Mouse (Mus musculus) splenic B cell, adult 2 months (primary cell): ENCODE data around the gene Olfr523.

ENCODE experiments used
- DNase-seq: peaks from one replicate; pipeline ENCODE4 v3.0.0-alpha.2; 2011; ENCODE audit warnings: low read depth, low spot score
- H3K27me3 ChIP-seq: 2 replicates; pipeline ENCODE4 v1.6.1; 2012; ENCODE audit warnings: mild to moderate bottlenecking, low read length, moderate library complexity, mixed read lengths; ENCODE audit not compliant: control insufficient read depth, poor library complexity, insufficient read depth, severe bottlenecking
- H3K36me3 ChIP-seq: 2 replicates; pipeline ENCODE4 v1.6.1; 2012; ENCODE audit warnings: mild to moderate bottlenecking, low read length, moderate library complexity, mixed read lengths; ENCODE audit not compliant: control insufficient read depth, poor library complexity, insufficient read depth, severe bottlenecking

The Olfr523 gene

DNA sequence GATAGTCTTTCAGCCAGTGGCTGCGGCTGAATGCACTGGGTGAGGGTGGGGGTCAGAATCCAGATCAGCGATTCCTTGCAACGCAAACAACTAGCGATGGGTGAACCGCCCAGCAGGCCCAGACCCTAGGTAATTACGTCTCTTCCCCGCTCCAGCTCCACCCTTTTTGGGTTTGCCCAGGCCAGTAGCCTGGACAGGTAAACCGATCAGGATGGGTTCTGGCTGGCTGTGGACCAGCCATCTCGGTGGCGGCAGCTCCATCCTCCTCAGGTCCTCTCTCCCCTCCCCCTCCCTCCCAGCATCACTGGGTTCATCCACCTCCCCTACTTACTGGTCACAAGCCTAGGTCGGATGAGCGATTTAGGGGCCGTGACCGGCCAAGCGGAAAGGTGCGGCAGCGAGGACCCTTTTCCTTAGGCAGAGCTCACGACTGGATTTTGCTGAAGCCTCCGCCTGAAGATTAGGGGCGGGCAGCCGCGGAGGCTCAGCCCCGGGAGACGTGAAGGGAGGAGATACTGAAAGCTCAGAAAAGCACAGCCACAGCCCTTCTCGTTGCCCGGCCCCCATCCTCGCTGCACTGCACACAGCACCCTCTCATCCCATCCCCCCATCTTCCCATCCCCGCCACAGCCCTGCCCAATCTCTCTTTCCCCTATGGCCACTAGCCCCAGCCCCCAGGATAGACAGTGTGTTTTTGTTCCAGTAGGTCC is 18.6 kb upstream of the Olfr523 start, which contains the start of gene Sprn:
TSS of gene Sprn (minus strand) at position 660 of the 710 bp plus-strand sequence.
- no peaks in the 10 kb centered on the region; the same call in none of the 2 replicates for H3K36me3 ChIP-seq
- no peaks in the 10 kb centered on the region for H3K27me3 ChIP-seq
- DNase-seq: no peak

DNA sequence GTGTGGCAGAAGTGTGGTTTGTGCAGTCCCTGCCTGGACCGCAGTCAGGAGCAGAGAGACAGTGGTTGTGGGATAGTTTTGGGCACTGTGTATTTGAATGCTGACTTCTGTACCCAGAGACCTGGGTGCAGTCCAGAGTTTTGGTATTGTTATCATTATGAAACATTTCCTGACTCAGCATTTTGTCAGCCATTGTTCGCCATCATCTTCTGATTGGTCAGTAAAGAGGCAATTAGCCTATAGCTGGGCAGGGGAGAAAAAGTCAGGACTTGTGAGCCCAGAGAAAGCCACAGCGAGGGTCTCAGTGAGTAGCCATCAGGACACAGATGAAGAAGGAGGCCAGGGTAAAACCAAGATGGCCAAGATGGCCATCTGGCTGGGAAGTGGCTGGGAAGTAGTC is 12.7 kb upstream of the Olfr523 start:
- H3K27me3 ChIP-seq: no peaks in the 10 kb centered on the region
- H3K36me3 ChIP-seq: no peaks in the 10 kb centered on the region
- DNase-seq: no peak

DNA sequence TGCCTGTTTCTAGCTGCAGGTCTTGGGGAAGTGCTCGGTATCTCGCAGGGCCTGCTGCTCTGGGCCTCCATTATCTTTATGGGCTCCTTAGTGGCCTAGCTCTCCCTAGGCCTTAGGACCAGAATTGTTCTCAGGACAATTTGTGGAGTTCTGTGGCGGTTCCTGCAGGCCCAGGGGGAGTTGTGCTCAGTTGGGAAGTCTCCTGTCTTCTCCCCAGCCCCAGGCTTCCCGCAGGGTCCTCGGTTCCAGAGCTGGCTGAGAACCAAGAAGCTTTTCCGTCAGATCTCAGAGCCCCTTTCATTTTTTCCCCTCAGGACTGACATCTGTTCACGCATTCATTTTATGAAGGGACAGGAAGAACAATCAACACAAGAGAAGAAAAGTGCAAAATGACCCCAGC is 8.4 kb upstream of the Olfr523 start, which contains the start of gene Olfr522:
TSS of gene Olfr522 (minus strand) at position 101 of the 400 bp plus-strand sequence.
- Histone ChIP-seq H3K27me3 (no peaks in the 10 kb centered on the region), H3K36me3 (no peaks in the 10 kb centered on the region)
- DNase-seq: no peak

DNA sequence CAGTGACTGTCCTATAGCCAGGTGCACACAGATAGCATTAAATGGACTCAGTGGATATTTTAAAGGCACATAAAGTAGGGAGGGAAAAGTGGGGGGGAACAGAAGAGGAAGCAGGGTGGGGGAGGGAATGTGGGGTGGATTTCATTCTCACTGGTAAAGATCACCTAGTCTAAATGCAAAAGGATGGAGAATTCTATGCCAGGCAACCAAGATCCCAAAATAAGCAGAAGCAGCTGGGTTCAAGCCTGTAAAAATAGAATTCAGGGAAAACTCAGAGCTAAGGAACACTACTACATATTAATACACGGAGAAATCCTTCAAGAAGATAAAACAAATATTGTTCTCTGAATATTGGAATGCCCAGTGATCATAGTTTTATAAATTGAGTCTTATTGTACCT is 5.1 kb upstream of the Olfr523 start:
- no peaks in the 10 kb centered on the region for H3K27me3 ChIP-seq
- DNase-seq: no peak

DNA sequence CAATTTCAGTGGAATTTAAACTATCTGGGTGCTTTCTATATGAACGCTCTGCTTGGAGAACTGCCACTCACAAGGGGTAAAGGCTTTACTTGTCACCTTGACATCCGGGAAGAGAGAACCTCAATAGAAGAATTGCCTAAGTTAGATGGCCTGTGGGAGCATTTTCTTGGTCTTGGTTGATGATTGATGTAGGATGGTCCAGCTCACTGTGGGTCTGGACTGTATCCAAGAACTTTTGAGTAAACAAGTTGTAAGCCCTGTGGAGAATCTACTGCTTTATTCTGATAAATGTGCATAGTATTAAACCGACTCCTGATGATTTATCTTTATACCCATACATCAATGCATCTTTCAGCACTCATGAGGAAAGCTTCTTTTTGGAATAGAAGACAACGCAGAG is 3.6 kb upstream of the Olfr523 start:
- H3K27me3 ChIP-seq: no peaks in the 10 kb centered on the region
- DNase-seq: no peak
- no peaks in the 10 kb centered on the region for H3K36me3 ChIP-seq

More for the DNA sequence above, 5.1 kb upstream of the Olfr523 start:
- H3K36me3 ChIP-seq: no peaks in the 10 kb centered on the region

DNA sequence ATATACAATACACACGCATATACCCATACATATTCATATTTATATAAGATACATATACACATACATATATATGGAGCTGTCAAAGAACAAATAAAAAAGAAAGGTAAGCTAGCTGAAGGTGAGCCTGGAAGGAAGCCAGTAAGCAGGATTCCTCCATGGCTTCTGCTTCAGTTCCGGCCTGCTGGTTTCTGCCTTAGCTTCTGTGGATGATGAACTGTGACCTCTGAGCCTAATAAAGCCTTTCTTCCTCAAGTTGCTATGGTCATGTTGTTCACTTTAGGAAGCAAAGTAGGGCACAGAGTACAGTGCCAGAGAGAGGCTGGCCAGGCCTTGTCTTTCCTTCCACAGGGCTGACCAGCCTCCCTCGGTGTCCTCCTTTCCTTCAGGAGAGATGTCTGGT is 2.2 kb upstream of the Olfr523 start:
- no peak for DNase-seq
- no peaks in the 10 kb centered on the region for H3K27me3 ChIP-seq

DNA sequence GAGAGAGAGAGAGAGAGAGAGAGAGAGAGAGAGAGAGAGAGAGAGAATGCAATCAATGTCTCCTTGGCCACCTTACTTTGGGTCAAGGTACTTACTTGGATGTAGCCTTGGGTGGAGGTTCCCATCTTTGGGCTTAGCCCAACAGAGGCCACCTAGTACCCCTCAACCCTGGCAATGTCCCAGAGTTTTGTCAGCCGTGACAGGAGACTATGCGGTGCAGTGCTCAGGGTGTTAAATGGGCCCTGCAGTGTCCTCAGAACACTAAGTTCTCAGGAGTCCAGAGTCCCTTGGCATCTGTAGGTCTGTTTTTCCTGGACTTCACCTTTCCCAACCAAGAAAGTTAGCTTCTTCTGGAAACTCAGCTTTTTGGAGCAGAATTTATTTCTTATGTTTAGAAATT is 6.2 kb downstream of the Olfr523 start:
- DNase-seq: no peak
- H3K36me3 ChIP-seq: no peaks in the 10 kb centered on the region

More for the DNA sequence above, 2.2 kb upstream of the Olfr523 start:
- no peaks in the 10 kb centered on the region for H3K36me3 ChIP-seq

DNA sequence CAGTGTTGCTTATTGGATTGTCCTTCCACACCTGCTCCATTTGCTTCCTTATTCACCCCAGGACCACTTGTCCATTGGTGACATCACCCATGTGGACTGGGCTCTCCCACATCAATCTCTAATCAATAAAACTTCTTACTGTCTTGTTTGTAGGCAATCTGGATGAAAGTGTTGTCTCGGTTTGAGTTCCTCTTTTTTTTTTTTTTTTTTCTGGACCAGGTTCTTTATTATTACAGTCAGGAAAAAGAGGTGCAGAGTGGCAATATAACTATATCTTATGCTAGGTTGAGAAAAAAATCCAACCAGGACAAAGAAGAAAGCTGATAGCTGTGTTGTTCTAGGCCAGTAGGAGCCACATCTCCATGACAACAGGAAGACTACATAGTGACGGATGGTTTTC is 7.7 kb downstream of the Olfr523 start:
- no peaks in the 10 kb centered on the region for H3K36me3 ChIP-seq
- no peak for DNase-seq

More for the DNA sequence above, 6.2 kb downstream of the Olfr523 start:
- H3K27me3 ChIP-seq: no peaks in the 10 kb centered on the region

DNA sequence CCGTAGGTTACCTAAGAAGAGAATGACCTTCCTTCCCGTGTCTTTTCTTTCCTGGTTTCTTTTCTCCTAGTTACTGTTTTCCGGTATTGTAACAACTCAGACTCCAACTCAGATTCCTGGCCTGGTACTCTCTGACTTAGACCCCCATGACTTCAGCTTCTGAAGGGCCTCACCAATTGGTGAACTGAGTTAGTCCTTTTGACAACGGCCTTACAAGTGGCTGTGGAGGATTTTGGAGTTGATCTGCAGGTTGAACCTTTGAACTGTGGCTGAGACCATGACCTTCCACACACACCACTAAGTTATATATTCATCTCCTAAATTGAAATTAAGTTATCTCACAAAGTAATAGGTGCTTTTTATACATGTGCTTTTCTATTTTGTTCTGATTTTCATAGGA is 11.2 kb downstream of the Olfr523 start:
- Histone ChIP-seq H3K27me3 (no peaks in the 10 kb centered on the region), H3K36me3 (no peaks in the 10 kb centered on the region)
- no peak for DNase-seq

More for the DNA sequence above, 7.7 kb downstream of the Olfr523 start:
- no peaks in the 10 kb centered on the region for H3K27me3 ChIP-seq

DNA sequence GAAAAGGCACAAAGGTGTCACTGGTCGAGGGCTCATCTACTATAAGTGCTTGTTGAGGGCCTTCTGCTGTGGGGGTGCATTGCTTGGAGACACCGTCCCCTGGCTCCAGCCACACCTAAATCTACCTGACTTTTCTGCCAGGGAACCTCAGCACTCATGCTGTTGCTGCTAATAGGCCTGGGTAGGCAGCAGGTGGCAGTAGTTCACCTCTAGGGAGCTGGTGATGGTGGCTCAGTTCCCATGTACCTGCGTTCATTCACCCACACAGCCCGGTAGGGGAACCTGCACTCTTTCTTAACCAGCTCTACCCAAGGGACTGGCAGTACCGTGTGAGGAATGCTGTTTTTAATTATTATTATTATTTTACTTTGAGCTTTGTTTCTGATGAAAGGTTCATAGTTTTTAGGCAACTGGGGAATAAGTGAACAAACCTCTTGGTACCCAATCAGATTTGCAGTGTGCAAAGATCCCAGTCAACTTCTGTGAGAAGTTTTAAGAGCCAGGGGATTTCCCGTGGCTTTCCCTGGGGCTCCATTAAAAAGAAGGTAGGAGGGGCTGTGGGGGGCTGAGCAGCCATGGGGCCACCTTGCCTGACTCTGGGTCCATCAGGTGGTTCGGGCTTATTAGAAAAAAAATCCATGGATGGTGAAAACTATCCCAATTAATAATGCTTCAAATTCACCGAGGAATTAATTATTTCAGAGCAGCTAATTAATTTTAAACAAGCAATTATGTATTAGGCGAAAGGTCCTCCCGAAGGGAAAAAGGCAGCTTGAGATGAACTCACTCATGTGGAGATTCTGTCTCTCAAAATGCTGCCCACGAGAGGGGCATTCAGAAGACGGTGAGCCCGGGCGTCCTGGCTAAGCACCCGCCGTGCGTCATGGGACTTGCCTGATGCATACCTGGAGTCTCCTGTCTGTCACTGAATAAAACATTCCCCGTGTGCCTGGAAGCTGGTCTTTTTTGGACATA is 13.9 kb downstream of the Olfr523 start:
- no peak for DNase-seq
- Histone ChIP-seq H3K36me3 (no peaks in the 10 kb centered on the region), H3K27me3 (no peaks in the 10 kb centered on the region)

DNA sequence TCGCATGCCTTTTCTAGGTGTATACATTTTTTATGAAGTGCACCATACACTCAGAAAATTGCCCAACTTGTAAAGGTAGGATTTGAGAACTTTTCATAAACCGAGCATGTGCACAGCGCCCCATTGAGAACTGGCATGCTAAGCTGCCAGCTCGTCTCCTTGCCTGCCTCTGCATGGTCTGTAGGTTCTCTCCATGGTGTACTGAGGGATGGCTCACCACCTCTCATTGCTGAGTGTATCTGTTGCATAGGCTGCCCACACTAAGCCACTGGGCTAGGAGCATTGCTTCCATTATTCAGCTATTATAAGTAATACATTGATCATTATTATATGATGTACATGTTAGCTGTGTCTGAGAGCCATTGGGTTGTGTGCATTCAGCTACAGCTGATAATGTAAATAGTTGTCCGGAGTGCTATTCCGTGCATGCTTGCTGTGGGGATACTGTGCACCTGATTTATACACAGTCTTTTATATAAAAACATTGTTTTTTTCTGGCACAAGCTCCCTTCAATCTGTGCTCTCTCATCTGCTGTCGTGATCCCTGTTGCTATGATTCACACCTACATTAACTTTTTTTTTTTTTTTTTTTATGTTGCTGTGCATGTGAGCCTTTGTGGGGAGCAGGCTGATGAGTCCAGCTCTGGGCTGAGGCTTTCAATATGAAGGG is 14.8 kb downstream of the Olfr523 start:
- Histone ChIP-seq H3K27me3 (no peaks in the 10 kb centered on the region), H3K36me3 (no peaks in the 10 kb centered on the region)
- no peak for DNase-seq

DNA sequence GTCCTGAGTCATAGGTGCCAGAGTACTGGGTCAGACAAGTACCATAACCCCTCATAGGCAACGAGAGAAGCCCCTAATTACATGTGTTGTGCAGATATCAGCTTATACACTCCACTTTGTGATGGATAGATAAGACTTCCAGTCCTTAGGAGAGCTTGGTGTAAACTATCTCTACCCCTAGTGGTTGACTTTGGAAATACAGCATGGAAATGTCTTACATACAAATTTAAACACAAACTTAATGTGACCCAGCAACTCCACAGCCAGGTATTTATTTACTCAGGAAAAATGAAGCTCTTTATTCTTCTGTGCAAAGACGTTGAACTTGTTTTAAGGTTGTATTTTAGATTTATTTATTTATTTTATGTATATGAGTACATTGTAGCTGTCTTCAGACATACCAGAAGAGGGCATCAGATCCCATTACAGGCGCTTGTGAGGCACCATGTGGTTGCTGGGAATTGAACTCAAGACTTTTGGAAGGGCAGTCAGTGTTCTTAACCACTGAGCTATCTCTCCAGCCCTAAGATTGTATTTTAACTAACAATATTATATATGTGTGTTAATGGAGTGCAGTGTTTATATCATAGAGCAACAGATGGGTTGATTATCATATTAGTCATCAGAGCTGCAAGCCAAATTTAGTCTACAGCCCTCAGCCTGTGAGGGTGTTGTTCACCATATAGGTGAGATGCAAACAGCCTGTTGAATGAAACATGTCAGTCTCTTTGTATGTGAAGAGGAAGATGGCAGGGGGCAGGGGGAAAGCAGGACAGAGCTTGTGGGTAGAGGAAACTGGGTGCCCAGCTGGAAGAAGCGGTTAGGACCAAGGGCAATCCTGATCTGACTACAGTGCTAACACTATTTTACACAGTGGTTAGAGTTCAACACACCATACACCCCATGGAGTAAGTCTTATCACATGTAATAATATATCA is 15.6 kb downstream of the Olfr523 start:
- peak; percentile 34 for DNase-seq
- no peaks in the 10 kb centered on the region for H3K27me3 ChIP-seq
- H3K36me3 ChIP-seq: no peaks in the 10 kb centered on the region

DNA sequence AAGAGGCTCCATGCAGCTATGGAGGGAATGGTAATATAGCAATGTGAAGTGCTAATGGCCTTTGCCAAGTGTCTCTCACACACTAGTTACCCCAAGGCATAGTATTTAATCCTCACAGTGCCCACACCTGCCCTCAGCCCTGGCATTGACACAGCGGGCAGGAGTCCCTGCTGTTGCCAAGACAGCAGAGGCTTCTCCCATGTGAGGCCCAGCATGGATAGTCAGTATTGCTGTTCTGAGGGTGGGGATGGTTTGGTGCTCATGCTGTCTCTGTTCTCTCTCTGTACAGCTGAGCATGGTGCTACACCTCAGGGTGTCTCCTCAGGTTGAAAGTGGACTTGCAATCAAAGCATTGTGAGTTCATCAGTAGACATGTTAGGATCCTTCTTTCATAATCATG is 17.4 kb downstream of the Olfr523 start:
- DNase-seq: no peak
- H3K27me3 ChIP-seq: no peaks in the 10 kb centered on the region
- no peaks in the 10 kb centered on the region for H3K36me3 ChIP-seq

DNA sequence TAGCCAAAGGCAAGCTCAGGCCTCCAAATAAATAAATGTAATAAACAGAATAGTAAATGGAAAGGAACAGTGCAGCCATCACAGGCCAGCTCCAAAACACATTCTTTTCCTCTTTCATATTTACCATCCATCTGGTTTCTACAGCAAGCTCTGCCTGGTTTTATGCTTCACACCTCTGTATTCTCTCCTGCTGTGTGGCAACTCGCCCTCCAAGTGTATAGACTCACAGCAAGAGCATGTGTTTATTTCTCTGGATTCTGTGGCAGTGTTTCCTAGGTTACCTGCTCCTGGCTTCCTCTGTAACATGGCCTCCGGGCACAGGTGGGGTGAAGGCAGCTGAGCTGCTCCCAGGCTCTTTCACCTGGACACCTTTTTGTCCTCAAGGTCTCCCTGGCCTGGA is 19.4 kb downstream of the Olfr523 start:
- H3K36me3 ChIP-seq: no peaks in the 10 kb centered on the region
- H3K27me3 ChIP-seq: no peaks in the 10 kb centered on the region
- no peak for DNase-seq
